Mouse (Mus musculus) T-cell, adult 2 months (primary cell): ENCODE results near the gene Slfn2.
"Not testable (repeated sequence)": the region's sequence is repeated elsewhere in the genome, so short reads cannot be mapped to it uniquely, and the experiment has no call there.

ENCODE experiments used
- DNase-seq: peaks from one replicate; pipeline ENCODE4 v3.0.0; 2022; ENCODE audit warnings: low spot score

The Slfn2 gene

DNA sequence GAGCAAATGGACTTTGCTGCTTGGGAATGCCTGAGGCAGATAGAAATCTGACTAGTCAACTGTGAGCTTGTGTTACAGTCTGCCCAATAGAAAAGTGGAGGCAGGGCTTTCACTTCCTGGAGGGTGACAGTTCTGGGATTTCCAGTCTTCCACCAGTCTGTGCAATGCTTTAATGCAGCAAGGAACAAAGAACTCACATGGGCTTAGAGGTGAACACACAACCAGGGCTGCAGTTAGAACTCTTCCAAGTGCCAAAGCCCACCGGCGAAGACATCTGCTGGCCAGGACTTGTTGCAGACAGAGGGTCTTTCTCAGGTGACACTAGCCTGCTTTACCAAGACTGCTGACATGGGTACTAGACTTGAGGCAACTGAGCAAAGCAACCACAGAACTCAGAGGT lies at the start of gene Slfn2:
Gene Slfn2, plus strand, starts transcription at position 167 of the 400 bp plus-strand sequence.
- DNase-seq: peak; percentile 69

DNA sequence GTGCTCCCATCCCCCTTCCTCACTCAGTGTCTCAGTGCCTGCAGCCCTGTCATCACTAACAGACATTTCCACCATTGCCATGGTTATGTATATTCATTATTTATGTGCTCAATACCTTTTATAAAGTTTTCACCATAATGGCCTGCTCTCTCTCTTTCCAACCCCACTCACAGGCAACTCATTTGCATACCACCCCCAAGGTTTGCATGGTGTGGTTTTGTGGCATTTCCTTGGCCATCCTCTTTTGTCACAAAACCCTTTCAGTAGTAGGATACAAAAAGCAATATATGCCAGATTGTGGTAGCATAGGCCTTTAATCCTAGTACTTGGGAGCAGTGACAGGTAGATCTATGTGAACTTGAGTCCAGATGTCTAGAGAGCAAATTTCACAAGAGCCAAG lies 48.8 kb upstream of the Slfn2 start:
- DNase-seq: peak; percentile 16

DNA sequence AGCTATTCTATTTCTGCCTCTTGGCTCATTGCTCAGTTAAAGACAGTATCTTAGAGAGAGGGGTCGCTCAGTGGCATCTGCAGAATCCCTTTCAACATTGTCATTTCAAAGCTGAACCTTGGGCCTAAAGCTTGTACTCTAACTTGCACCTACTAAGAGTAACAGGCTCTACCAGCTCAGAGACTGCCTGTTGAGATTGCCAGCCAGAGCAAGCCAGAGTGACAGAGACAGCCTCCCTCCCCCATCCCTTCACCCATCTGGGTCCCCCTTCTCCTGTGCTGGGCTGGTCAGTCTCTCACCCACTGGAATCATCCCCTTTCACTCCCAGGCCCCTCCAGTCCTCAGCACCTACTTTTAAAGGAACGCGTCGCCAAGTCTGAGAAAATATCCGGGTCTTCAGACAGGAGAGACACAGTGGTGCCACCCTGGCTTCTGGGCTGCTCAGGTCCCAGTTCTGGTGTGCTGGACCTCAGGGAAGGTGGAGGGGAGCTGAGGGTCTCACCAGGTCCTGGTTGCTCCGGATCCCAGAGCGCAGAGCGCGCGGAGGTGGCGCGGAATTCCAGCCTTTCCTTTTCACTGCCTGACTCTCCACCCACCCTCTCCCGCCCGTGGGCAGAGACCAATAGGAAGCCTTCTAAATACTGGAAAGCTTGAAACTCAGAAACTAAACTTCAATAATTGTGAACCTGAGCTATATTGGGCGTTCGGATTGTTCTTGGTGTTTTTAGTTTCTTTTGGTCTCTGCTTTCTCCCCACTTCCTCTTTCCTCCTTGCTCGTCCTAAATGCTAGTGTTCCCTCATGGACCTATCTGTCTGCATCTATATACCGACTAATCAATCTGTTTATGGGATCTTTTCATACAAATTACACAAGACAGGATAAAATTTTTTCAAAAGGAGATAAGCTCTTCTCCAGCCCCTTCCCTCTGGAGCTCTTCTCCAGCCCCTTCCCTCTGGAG lies 45.1 kb upstream of the Slfn2 start:
- not testable (repeated sequence) for DNase-seq

DNA sequence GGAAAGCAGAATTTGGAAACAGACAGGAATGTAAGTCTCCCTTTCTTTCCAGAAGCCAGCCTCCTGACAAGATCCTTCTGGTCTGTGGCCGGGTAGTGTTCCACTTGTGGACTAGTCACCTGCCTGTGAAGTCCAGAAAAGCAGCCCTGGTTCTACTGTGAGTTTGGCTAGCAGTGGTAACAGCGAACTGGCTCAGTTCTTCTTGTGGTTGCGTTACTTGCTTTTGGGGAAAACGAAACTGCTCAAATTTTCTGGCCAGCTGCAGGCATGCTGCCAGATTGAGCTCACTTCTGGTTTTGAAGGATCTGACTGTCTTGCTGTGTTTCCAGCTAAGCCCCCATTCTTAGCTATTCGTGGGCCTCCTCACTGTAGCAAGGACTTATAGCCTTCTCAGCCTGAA lies 44.3 kb upstream of the Slfn2 start, which contains the start of gene Slfn8:
Gene Slfn8, minus strand, starts transcription at position 190 of the 400 bp plus-strand sequence.
- DNase-seq: peak; percentile 70

DNA sequence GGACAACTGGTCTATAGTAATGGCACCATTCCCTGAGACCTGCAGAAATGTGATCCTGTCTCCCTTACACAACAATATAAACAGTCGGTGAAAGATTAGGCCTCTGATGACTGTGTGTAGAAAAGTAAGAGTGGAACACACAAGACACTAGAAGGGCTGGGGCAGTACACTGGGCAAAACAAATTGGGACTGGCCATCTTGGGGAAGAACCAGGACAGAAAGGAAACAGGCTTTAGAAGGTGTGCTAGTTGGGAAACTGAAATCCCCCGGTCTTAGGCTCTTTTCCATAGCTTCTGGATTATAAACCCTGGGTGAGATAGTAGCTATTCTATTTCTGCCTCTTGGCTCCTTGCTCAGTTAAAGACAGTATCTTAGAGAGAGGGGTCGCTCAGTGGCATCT lies 26.2 kb upstream of the Slfn2 start:
- not testable (repeated sequence) for DNase-seq

DNA sequence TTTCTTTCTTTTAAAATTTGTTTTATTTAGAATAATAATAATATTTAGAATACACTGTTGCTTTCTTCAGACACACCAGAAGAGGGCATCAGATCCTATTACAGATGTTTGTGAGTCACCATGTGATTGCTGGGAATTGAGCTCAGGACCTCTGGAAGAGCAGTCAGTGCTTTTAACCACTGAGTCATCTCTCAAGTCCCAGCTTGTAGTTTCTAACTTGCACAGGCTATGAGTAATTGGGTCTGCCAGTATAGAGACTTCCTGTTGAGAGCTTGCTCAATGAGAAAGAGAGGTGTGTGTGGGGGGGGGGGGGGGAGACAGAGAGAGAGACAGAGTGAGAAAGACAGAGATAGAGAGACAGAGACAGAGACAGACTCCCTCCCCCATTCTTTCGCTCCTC lies 25.8 kb upstream of the Slfn2 start:
- no peak for DNase-seq

DNA sequence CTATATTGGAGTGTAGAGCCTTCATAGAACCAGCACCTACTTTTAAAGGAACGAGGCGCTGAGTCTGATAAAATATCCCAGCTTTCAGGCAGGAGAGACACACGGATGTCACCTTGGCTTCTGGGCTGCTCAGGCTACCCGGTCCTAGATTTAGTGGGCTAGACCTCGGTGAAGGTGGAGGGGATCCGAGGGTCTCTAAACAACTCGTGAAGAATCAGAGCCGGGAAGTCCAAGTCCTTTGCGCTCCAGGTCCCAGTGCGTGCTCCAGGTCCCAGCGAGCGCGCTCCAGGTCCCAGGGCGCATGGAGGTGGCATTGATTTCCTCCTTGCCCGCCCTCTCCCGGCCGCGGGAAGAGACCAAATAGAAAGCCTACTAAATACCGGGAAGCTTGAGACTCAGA lies 25.1 kb upstream of the Slfn2 start:
- DNase-seq: no peak

DNA sequence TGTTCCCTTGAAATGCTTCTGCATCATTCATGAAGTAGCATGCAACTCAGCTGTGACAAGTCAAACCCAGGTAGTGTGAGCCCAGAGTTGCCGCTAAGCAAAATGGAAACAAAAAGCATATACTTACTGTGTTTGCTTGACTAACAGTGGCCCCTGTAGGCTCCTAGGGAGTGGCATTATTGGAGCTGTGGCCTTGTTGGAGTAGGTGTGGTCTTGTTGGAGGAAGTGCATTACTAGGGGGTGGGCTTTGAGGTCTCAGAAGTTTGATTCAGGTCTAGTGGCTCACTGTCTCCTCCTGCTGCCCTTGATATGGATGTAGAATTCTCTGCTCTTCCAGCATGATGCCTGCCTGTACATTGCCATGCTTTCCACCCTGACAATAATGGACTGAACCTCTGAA lies 24.6 kb upstream of the Slfn2 start:
- DNase-seq: peak; percentile 84

DNA sequence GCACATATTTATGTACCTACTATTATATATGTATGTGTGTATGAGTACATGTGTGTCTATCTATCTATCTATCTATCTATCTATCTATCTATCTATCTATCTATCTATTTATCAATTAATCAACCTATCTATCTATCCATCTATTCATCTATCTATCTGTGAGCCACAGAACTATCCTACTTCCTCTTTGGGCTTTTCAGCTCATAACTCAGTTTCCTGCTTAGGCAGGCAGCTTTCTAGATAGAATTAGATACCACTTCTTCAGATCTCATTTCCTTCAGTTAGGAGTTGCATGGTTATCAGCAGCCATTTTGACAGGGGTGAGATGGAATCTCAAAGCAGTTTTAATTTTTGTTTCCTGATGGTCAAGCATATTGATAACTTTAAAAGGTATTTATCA lies 23.9 kb upstream of the Slfn2 start:
- no peak for DNase-seq

DNA sequence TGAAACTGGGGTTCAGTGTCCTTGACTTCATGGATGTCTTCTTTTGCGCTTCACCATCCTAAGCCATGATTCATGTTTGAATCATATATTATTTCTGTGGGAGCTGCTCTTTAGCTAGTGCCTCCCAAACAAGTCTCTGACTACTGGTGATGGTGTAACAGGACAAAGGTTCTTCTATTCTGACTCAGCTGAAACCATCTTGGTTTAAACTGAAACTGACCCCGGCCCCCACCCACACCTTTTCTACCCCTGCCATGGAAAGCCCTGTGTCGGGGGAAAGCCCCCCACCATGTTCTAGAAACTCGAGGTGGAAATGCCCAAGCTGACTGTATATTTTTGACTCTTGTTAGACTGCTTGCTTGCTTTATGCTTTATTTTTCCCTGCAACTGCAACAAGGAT lies 21.0 kb upstream of the Slfn2 start:
- DNase-seq: no peak

DNA sequence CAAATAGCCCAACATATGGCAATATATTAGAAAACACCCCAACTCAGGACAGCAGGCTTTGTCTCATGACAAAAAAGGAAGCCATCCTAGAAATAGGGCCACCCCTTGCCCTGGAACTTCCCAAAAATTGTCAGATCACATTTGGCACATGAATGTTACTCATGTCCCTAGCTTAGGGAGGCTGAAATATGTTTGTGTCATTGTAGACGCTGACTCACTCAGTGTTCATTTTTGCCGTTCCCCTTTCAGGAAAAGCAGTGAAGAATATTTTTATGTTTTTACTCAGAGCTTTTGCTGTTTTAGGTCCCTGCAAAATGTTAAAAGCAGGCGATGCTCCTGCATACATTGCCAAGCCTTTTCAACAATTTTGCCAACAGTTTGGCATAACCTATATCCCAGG lies 19.3 kb upstream of the Slfn2 start:
- no peak for DNase-seq

DNA sequence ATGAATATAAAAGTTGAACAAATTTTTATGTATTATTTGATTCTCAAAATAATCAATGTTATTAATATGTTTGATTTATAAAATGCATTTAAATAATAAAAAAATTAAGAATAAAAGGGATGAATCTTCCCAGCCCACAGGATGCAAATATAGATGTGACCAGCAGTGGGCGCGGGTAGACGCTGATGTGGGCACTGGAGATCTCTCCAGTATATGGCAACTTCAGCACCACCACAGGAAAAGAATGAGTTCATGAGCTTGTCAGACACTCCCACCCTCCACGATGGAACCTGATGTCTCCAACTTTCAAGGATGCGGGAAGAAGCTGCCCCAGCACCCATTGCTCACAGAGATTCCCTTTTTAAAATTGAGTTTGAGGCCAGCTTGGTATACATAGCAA lies 7.0 kb upstream of the Slfn2 start:
- DNase-seq: peak; percentile 72

DNA sequence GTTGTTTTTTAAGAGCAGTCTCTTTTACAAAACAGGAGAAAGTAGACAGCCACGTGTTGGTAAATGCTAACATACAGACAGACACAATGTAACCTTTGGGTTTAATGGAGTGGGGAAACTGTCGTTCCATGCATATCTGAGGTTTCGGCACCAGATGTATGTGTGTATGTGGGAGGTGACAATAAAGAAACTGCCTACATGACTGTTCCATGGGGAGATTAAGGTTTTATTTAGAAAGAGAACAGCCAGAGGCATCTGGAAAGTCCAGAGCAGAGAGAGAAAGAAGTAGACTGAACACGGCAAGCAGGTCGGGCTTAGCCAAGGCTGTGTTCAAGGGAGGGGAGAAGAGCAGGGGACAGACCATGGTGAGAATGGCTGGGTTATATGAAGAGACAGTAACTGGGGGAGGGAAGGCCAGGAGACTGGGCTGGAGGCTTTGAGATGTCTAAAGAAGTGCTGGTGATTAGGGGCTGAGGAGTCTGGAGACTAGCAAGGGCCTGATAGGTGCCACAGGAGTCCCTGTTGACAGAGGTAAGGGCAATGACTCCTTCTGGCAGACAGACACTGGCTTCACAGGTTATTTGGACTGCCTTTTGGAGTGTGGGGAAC lies 4.4 kb upstream of the Slfn2 start:
- no peak for DNase-seq

DNA sequence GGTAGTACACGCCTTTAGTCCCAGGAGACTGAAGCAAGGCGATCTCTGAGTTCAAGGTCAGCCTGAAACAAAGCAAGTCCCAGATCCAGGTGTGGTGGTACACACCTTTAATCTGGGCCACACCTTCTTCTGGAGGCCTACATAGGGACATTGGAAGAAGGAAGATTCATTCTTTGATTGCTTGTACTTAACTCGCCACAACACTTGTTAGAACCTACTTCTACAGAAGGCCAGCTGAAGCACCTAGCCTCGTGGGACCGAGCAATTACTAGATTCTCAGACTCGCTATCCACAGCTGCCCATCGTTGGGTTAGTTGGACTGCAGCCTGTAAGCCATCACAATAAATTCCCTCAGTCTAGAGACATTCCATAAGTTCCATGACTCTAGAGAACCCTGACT lies 3.1 kb upstream of the Slfn2 start:
- DNase-seq: no peak

DNA sequence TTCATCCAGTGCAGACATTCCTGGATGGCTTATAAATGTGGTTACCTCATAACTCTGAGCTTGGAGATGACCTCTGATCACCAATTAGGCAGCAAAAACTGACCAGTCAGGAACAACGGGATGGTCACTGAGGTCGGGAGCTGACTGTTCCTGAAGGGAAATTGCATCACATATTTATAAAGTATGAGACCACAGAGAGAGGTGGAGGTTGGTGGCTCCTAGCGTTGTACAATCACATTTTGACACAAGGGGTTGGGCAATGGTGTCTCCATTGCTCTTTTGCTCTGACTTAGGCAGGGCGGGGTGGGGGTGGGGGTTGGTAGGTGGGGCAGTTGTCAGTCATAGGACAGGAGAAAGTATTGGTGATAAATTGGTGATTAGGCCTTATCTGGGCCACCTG lies 1.8 kb upstream of the Slfn2 start:
- DNase-seq: no peak

DNA sequence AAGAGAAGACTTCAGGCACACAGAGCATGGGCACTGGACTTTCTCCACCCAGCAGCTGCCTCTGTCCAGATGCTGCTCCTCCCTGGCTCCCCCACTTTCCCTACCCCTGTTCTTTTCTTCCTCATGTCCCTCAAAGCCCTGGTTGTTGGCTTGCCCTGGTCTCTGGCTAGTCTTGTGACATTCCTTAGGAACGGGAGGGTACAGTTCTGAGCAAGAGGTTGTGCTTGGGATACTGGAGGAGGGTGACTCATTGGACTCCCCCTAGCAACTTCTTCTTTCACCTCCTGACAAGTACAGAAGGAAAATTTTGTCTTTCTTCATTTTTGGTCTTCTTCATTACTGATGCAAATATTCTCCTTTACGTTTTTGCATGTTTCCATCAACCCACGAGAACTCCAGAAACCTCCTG lies 967 bp upstream of the Slfn2 start:
- DNase-seq: no peak

DNA sequence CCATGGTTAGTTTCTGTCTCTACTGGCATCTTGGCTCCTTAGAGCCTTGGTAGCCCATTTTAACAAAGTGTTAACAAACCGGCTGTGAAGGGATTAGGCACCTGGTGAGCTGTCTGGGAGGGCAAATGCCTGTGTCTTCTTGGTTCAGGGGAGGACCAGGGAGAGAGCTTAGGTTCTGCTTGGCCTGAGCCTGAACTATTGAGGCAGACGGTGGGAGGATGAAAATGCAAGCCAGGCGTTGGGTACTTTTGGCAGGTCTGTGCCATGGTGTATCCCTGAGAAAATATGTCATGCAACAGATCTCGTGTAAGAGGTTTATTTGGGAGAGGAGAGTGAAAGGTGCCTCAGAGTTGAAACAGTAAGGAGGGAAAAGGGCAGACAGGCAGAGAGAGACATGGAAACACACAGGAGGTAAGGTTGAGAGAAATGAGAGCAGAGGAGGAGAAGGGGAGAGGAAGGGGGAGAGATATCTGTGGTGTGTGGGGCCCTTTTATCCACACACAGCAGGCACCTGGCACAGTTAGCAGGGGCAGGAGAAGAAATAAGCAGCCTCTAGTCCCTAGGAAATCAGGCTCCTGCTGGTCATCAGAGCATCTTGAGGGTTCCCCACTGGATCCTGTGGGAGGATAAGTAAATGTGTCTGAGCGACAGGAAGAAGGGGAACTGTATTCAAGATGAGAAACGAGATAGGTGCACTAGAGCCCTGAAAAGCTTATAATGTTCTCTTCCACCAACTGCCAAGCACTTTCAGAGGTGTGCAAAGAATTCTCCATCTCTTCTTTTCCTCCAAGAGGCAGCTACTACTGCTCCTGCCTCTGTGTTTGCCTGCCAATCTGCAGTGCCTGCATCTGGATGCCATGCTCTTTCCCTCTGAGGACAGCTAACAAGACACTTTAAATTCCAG lies 781 bp downstream of the Slfn2 start:
- peak; percentile 55 for DNase-seq

DNA sequence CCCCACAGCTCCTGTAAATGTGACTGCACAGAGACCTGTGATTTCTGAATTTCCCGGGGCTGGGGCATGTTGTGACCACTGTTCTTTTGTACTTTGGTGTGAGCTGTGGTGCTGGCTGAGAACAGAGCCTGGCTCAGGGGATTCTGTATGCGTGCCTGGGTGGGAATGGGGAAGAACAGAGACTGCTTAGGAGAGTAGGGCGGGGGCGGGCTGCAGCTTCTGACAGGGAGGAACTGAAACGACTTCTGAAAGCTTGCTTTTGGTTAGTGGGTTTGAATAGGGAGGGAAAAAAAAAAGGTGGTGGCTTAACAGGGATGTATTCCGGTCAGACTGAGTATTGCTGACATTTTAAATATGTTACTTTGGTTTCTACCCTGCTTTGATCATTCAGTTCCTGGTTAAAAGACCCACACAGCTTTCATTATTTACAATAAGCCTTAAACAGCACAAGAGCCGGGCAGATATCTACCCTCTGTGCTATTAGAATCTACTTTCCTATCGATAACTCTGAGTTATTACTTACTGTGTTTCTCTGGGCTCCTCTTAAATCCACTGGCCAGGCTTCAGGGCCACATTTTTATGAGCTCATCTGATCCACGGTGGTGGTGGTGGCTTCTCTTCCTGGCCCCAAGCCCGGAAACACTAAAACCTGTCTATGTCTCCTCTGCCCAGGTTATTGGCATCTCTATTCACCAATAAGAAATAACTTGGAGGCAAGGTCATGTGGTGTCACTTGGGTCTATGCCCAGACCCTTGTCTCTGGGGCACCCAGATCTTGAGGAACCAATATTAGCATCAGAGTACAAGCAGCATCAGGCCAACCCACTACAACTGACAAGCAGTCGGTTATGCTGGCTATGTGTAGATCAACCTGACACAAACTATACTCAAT lies 2.0 kb downstream of the Slfn2 start:
- peak; percentile 75 for DNase-seq

DNA sequence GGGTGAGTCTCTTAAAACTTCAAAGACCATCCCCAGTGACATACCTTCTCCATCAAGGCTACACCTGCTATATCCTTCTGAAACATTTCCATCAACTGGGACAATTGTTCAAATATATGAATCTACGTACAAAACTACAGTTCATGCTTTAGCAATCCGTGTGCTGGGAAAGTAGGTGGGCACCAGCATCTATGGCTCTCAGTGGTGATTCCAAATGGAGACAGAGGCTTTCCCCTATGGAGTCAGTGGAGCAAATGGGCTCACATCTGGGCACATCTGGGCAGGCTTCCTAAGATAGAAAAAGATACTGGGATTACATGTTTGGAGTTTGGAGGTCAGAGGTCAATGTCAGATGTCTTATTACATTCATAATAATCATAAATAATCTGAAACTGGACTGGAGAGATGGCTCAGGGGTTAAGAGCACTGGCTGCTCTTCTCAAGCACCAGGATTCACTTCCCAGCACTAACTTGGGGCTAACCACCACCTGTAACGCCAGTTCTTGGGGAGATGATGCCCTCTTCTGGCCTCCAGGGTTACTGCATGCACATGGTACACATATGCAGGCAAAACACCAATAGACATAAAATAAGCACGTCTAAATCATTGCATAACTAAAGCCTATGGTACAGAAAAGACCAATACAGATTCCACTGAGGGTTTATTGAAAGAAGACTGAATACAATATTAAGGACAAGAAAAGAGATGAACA lies 3.2 kb downstream of the Slfn2 start:
- DNase-seq: peak; percentile 49

DNA sequence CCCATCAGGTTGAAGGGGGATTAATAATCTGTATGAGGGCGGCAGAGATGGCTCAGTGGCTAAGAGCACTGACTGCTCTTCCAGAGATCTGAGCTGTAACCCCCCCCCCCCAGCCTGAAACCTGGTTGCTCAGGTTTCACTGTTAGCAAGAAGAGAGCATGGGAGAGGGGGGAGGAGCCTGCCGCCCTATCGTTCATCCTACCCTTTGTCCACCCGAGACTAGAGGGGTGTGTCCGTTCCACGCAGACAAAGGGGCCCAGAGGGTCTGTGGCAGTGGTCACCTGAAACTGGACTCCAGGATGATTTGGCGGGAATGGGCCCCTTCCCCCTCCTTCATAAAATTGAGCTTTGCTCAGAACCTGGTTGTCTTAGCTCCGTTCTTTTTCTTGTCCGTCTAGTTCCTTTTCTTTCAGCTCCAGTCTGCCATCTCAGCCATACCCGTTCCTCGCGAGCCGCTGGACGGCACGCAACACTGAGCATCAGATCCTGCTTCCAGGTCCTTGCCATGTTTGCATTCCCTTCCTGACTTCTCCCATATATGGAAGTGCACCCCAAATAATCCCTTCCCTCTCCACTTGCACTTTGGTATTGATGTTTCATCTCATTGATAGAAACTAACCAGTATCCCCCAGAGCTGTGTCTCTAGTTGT lies 5.5 kb downstream of the Slfn2 start:
- peak; percentile 0 for DNase-seq
